Mouse (Mus musculus) embryonic facial prominence, embryonic 15.5 days (tissue): ENCODE results near the gene Igsf8. TPM values are rescaled to one million over a fixed set of nuclear protein-coding genes. Genes with fewer than 3 reads are reported as not detected.
A peak's percentile ranks its signal among the peaks of the same experiment; 100 is the strongest.

Experiments
- ATAC-seq: fragments of 200-750 bp; cut with Nextera tagmentation; 2 replicates; pipeline ENCODE4 v1.8.0; 2017; ENCODE audit warnings: low read depth, moderate TSS enrichment; ENCODE audit not compliant: insufficient number of reproducible peaks, low FRiP score, low TSS enrichment
- H3K27ac ChIP-seq: fragments of 300-500 bp; sonication (generic); replicated peaks from 2 replicates; pipeline ENCODE4 v1.5.1; 2015; ENCODE audit warnings: mild to moderate bottlenecking, inconsistent platforms
- H3K27me3 ChIP-seq: fragments of 300-500 bp; sonication (generic); 2 replicates; pipeline ENCODE4 v1.6.1; 2015; ENCODE audit warnings: inconsistent platforms
- H3K36me3 ChIP-seq: fragments of 300-500 bp; sonication (generic); 2 replicates; pipeline ENCODE4 v1.6.1; 2015; ENCODE audit warnings: mild to moderate bottlenecking, inconsistent platforms
- H3K4me1 ChIP-seq: fragments of 300-500 bp; sonication (generic); 2 replicates; pipeline ENCODE4 v1.6.1; 2015; ENCODE audit warnings: inconsistent platforms
- H3K4me2 ChIP-seq: fragments of 300-500 bp; sonication (generic); replicated peaks from 2 replicates; pipeline ENCODE4 v1.6.1; 2015; ENCODE audit warnings: mild to moderate bottlenecking, inconsistent platforms
- H3K4me3 ChIP-seq: fragments of 300-500 bp; sonication (generic); replicated peaks from 2 replicates; pipeline ENCODE4 v1.5.1; 2015; ENCODE audit warnings: mild to moderate bottlenecking, inconsistent platforms
- H3K9ac ChIP-seq: fragments of 300-500 bp; sonication (generic); 2 replicates; pipeline ENCODE4 v1.6.1; 2015; ENCODE audit warnings: inconsistent platforms
- H3K9me3 ChIP-seq: fragments of 300-500 bp; sonication (generic); replicated peaks from 2 replicates; pipeline ENCODE4 v1.6.1; 2016; ENCODE audit warnings: inconsistent platforms
- WGBS: fragments of 180-500 bp; shearing (Covaris S2); methylation state at CpG from one replicate; pipeline ENCODE4 v1.1.7; 2015; 5-methylcytosine and 5-hydroxymethylcytosine counted together
- polyA plus RNA-seq: library from polyadenylated mRNA; unstranded; fragments of >200 nt; fragmentation: Nextera tagmentation; extraction: Ambion mirVana; gene quantifications from 2 replicates; pipeline ENCODE4 v1.2.1, GENCODE M21; 2015

Gene Igsf8
- polyA plus RNA-seq: 71.9 and 73.4 TPM in 2 replicates

- Histone ChIP-seq H3K4me3 (no peak within 1 kb of the TSS), H3K27ac (no peak within 1 kb of the TSS), H3K27me3 (no peaks in the 10 kb centered on the region), H3K36me3 (no peaks in the 10 kb centered on the region), H3K4me1 (no peaks in the 10 kb centered on the region), H3K9me3 (no peaks in the 10 kb centered on the region), H3K9ac (no peak within 1 kb of the TSS), H3K4me2 (no peak within 1 kb of the TSS)
- WGBS: 59% methylated on average over 8 of the region's 8 CpGs
- ATAC-seq: no peak
These were observed at the start of gene Igsf8 for GRCm38 (mm10) chr1:172261477-172262078. Gene Igsf8 (plus strand): TSS chr1:172261641.

- H3K4me1 ChIP-seq: peaks cover 18% of the 10 kb centered on the region
- H3K36me3 ChIP-seq: no peaks in the 10 kb centered on the region
- 52% methylated on average over 5 of the region's 5 CpGs for WGBS
- no peaks in the 10 kb centered on the region for H3K9me3 ChIP-seq
- no peak overlapping the region for H3K4me2 ChIP-seq
- no peak overlapping the region for H3K4me3 ChIP-seq
- H3K27ac ChIP-seq: no peak overlapping the region
- ATAC-seq: no peak
- no peak overlapping the region for H3K9ac ChIP-seq
- no peaks in the 10 kb centered on the region for H3K27me3 ChIP-seq
These were observed 48.7 kb upstream of the Igsf8 start for GRCm38 (mm10) chr1:172212776-172213175.

- ATAC-seq: no peak
- no peak overlapping the region for H3K4me3 ChIP-seq
- no peak overlapping the region for H3K9ac ChIP-seq
- 57% methylated on average over 4 of the region's 4 CpGs for WGBS
- peaks cover 20% of the 10 kb centered on the region for H3K4me1 ChIP-seq
- H3K27ac ChIP-seq: 0 out of 2 replicates have a peak overlapping the region, but pooled peaks have one; percentile 7
- H3K9me3 ChIP-seq: no peaks in the 10 kb centered on the region
- no peaks in the 10 kb centered on the region for H3K36me3 ChIP-seq
- no peaks in the 10 kb centered on the region for H3K27me3 ChIP-seq
- no peak overlapping the region for H3K4me2 ChIP-seq
These were observed 47.7 kb upstream of the Igsf8 start for GRCm38 (mm10) chr1:172213771-172214170.

GRCm38 (mm10) chr1:172214748-172215147 lies 46.7 kb upstream of the Igsf8 start:
- 51% methylated on average over 3 of the region's 3 CpGs for WGBS
- no peak for ATAC-seq
- no peak overlapping the region for H3K4me3 ChIP-seq
- no peak overlapping the region for H3K27ac ChIP-seq
- no peaks in the 10 kb centered on the region for H3K27me3 ChIP-seq
- peaks cover 26% of the 10 kb centered on the region for H3K4me1 ChIP-seq
- H3K36me3 ChIP-seq: no peaks in the 10 kb centered on the region
- no peaks in the 10 kb centered on the region for H3K9me3 ChIP-seq
- H3K4me2 ChIP-seq: no peak overlapping the region
- no peak overlapping the region for H3K9ac ChIP-seq

GRCm38 (mm10) chr1:172217148-172217547 lies 44.3 kb upstream of the Igsf8 start:
- WGBS: 1% methylated on average over 5 of the region's 5 CpGs
- H3K4me3 ChIP-seq: peak overlapping the region; percentile 31
- H3K27ac ChIP-seq: peak overlapping the region; percentile 86
- H3K4me2 ChIP-seq: peak overlapping the region; percentile 45
- ATAC-seq: peak; percentile 39; the same call in 1 of the 2 replicates
- no peaks in the 10 kb centered on the region for H3K9me3 ChIP-seq
- peak overlapping the region; percentile 37 for H3K9ac ChIP-seq
- no peaks in the 10 kb centered on the region for H3K27me3 ChIP-seq
- no peaks in the 10 kb centered on the region for H3K36me3 ChIP-seq
- H3K4me1 ChIP-seq: peaks cover 50% of the 10 kb centered on the region

GRCm38 (mm10) chr1:172218164-172218910 lies 43.1 kb upstream of the Igsf8 start:
- Histone ChIP-seq H3K27me3 (no peaks in the 10 kb centered on the region), H3K4me1 (peaks cover 52% of the 10 kb centered on the region), H3K9ac (no peak overlapping the region), H3K4me3 (no peak overlapping the region), H3K9me3 (no peaks in the 10 kb centered on the region), H3K36me3 (no peaks in the 10 kb centered on the region), H3K27ac (peak overlapping the region; percentile 34; the same call in 1 of the 2 replicates), H3K4me2 (no peak overlapping the region)
- ATAC-seq: no peak
- 54% methylated on average over 15 of the region's 15 CpGs for WGBS

- Histone ChIP-seq H3K4me1 (peaks cover 44% of the 10 kb centered on the region), H3K27me3 (no peaks in the 10 kb centered on the region), H3K27ac (peak within 1 kb of the TSS; percentile 83), H3K36me3 (no peaks in the 10 kb centered on the region), H3K9ac (no peak within 1 kb of the TSS), H3K4me2 (no peak within 1 kb of the TSS), H3K9me3 (no peaks in the 10 kb centered on the region), H3K4me3 (no peak within 1 kb of the TSS)
- WGBS: 74% methylated on average over 19 of the region's 19 CpGs
- ATAC-seq: no peak
These were observed 41.7 kb upstream of the Igsf8 start, which contains the start of gene Casq1 for GRCm38 (mm10) chr1:172219451-172220406. Gene Casq1 (minus strand): TSS chr1:172219868.

GRCm38 (mm10) chr1:172220414-172220813 lies 41.0 kb upstream of the Igsf8 start:
- Histone ChIP-seq H3K27me3 (no peaks in the 10 kb centered on the region), H3K9ac (no peak overlapping the region), H3K9me3 (no peaks in the 10 kb centered on the region), H3K4me1 (peaks cover 43% of the 10 kb centered on the region), H3K4me2 (no peak overlapping the region), H3K27ac (peak overlapping the region; percentile 83), H3K36me3 (no peaks in the 10 kb centered on the region), H3K4me3 (no peak overlapping the region)
- WGBS: 32% methylated on average over 10 of the region's 10 CpGs
- ATAC-seq: peak; percentile 32; the same call in 1 of the 2 replicates

- WGBS: 30% methylated on average over 11 of the region's 11 CpGs
- Histone ChIP-seq H3K9me3 (no peaks in the 10 kb centered on the region), H3K9ac (no peak overlapping the region), H3K36me3 (no peaks in the 10 kb centered on the region), H3K4me3 (no peak overlapping the region), H3K27ac (peak overlapping the region; percentile 83), H3K27me3 (no peaks in the 10 kb centered on the region), H3K4me1 (peaks cover 43% of the 10 kb centered on the region), H3K4me2 (no peak overlapping the region)
- peak; percentile 68 for ATAC-seq
These were observed 40.0 kb upstream of the Igsf8 start for GRCm38 (mm10) chr1:172221297-172222063.

GRCm38 (mm10) chr1:172228209-172228608 lies 33.2 kb upstream of the Igsf8 start:
- Histone ChIP-seq H3K4me1 (no peaks in the 10 kb centered on the region), H3K27ac (no peak overlapping the region), H3K27me3 (no peaks in the 10 kb centered on the region), H3K4me3 (no peak overlapping the region), H3K9ac (no peak overlapping the region), H3K4me2 (no peak overlapping the region), H3K9me3 (no peaks in the 10 kb centered on the region), H3K36me3 (no peaks in the 10 kb centered on the region)
- no peak for ATAC-seq
- 77% methylated on average over 2 of the region's 2 CpGs for WGBS
